Mouse (Mus musculus) monocyte, adult 5-6 weeks (primary cell): ENCODE measurements at regions not wholly inside any gene's neighbourhood (a gene's known extent, or its start where the extent isn't known, plus 50 kb on each side); places are given as distances from the start of the nearest gene placed in this dataset.
A peak's percentile ranks its signal among the peaks of the same experiment; 100 is the strongest.
"Not testable (repeated sequence)": the region's sequence is repeated elsewhere in the genome, so short reads cannot be mapped to it uniquely, and the experiment has no call there.

ENCODE experiments used
- ATAC-seq: fragments of 153-309, 156-312 bp; replicated peaks from 2 replicates; pipeline ENCODE4 v1.8.0; 2017; ENCODE audit warnings: mild to moderate bottlenecking; ENCODE audit not compliant: low TSS enrichment, insufficient number of reproducible peaks, severe bottlenecking, poor library complexity, low FRiP score

- no peak for ATAC-seq
Observed at GRCm38 (mm10) chr9:85637274-85637673, 111.9 kb downstream of the Ibtk start.

GRCm38 (mm10) chr9:85636131-85636447 lies 113.0 kb downstream of the Ibtk start:
- ATAC-seq, result no peak

- no peak for ATAC-seq
Observed at GRCm38 (mm10) chr9:85635438-85636130, 113.5 kb downstream of the Ibtk start.

- not testable (repeated sequence) for ATAC-seq
Observed at GRCm38 (mm10) chr9:85634786-85635185, 114.3 kb downstream of the Ibtk start.

- no peak for ATAC-seq
Observed at GRCm38 (mm10) chr9:85617972-85618371, 131.2 kb downstream of the Ibtk start.

GRCm38 (mm10) chr9:85617177-85617777 lies 131.9 kb downstream of the Ibtk start:
- no peak for ATAC-seq

- no peak for ATAC-seq
Observed at GRCm38 (mm10) chr9:85616266-85616869, 132.8 kb downstream of the Ibtk start.

- no peak for ATAC-seq
Observed at GRCm38 (mm10) chr9:85609152-85609551, 140.0 kb downstream of the Ibtk start.

- ATAC-seq, result 0 out of 2 replicates have a peak, but pooled peaks have one; percentile 36
Observed at GRCm38 (mm10) chr9:85596959-85597358, 152.2 kb downstream of the Ibtk start.

- ATAC-seq, result no peak
Observed at GRCm38 (mm10) chr9:85593867-85594266, 155.3 kb downstream of the Ibtk start.

GRCm38 (mm10) chr9:85592639-85593038 lies 156.5 kb downstream of the Ibtk start:
- ATAC-seq, result no peak

- no peak for ATAC-seq
Observed at GRCm38 (mm10) chr9:85589210-85589609, 159.9 kb downstream of the Ibtk start.

- ATAC-seq, result peak; percentile 88
Observed at GRCm38 (mm10) chr9:85588077-85588476, 161.1 kb downstream of the Ibtk start.

- ATAC-seq, result no peak
Observed at GRCm38 (mm10) chr9:85581028-85581595, 168.0 kb downstream of the Ibtk start.

- ATAC-seq, result no peak
Observed at GRCm38 (mm10) chr9:85577812-85578211, 171.3 kb downstream of the Ibtk start.

GRCm38 (mm10) chr9:85577338-85577737 lies 171.8 kb downstream of the Ibtk start:
- ATAC-seq, result 0 out of 2 replicates have a peak, but pooled peaks have one; percentile 27

- ATAC-seq, result peak; percentile 94
Observed at GRCm38 (mm10) chr9:85568877-85569276, 180.3 kb downstream of the Ibtk start.

GRCm38 (mm10) chr9:85551871-85552270 lies 197.3 kb downstream of the Ibtk start:
- ATAC-seq, result no peak

- ATAC-seq, result no peak
Observed at GRCm38 (mm10) chr9:85550455-85550854, 198.7 kb downstream of the Ibtk start.

GRCm38 (mm10) chr9:85546226-85546625 lies 202.9 kb downstream of the Ibtk start:
- no peak for ATAC-seq
